Mouse (Mus musculus): ENCODE data around the gene Itsn2. TPM values are rescaled to one million over a fixed set of nuclear protein-coding genes. Genes with fewer than 3 reads are reported as not detected.
A peak's percentile ranks its signal among the peaks of the same experiment; 100 is the strongest.
"Not testable (repeated sequence)": the region's sequence is repeated elsewhere in the genome, so short reads cannot be mapped to it uniquely, and the experiment has no call there.

Itsn2 gene
- total RNA-seq, 2 experiments from 2014 or later: 78.3 to 82.6 TPM

DNA sequence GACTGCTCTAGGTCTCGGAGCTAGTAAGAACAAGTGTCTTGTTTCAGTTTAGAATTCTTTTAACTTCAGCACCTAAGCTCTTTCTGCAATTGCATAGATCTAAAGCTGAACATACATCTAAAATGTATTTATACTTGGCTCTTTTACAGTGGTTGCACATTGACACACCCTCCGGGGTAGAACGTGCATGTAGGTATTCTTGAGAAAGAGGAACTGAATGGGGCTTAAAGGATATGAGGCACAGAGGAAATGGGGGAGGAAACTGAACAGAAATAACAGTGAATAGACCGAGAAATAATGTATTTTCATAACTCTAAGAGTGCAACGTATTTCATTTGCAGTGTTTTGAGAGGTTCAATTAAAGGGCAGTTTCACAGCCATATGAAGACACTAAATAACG, 2.6 kb downstream of the Itsn2 start:
- DNase-seq (ENCODE audit: extremely low spot score in 1 of 2, low spot score in 1 of 2): no peak

DNA sequence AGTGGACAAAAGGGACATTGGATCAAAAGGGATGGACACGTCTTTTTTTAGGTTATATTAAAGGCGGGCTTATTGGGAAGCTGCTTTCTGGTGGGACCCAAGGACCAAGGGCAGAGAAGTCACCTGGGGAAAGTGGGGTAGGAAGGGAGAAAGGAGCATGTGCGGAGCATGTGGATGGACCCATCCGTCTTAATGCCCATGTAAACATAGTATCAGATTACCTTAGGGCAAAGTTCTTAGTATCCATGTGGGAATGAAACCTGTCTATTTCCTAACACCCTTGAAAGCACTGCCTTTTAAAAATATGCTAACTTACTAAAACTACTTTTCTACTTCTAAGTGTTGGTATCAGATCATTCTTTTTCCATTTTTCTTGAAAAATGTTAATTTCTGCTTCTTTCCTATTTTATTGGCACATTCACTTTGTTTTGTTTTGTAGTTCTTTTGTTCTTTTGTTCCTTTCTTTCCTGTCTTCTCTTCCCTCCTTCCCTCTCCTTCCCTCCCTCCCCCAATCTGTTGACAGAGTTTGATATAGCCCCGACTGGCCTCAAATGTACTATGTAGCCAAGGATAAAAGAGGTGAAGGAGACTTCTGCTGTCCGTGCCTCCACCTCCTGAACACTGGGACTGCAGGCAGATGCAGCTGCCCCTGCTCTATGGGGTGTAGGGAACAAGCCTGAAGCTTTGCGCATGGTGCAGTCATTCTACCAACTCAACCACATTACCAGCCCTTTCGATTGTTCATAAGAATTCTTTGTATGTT, 6.4 kb downstream of the Itsn2 start:
- DNase-seq (ENCODE audit: extremely low spot score in 1 of 2, low spot score in 1 of 2): no peak

- DNase-seq (ENCODE audit: extremely low spot score in 1 of 2, low spot score in 1 of 2): no peak
Measured at GRCm38 (mm10) chr12:4599713-4600112, 7.3 kb downstream of the Itsn2 start.

- DNase-seq (ENCODE audit: extremely low spot score in 1 of 2, low spot score in 1 of 2): no peak
Measured at GRCm38 (mm10) chr12:4606625-4607024, 14.2 kb downstream of the Itsn2 start.

- no peak for DNase-seq (ENCODE audit: extremely low spot score in 1 of 2, low spot score in 1 of 2)
Measured at GRCm38 (mm10) chr12:4614722-4615121, 22.3 kb downstream of the Itsn2 start.

- DNase-seq (ENCODE audit: extremely low spot score in 1 of 2, low spot score in 1 of 2): no peak
Measured at GRCm38 (mm10) chr12:4624201-4624600, 31.8 kb downstream of the Itsn2 start.

- DNase-seq (ENCODE audit: extremely low spot score in 1 of 2, low spot score in 1 of 2): no peak
Measured at GRCm38 (mm10) chr12:4632957-4633356, 40.5 kb downstream of the Itsn2 start.

DNA sequence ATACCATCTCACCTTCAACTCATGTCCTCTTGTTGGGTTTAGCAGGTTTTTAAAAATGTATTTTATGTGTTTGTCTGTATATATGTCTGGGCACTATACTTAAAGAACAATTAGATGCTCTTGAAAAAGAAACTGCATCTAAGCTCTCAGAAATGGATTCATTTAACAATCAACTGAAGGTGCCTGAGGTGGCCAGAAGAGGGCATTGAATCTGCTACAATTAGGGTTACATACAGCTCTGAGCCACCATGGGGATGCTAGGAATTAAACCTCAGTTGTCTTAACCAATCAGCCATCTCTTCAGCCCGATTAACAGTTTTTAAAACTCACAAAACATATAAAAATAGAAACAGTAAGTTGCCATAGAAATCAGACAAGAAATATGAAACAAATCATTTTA, 46.0 kb downstream of the Itsn2 start:
- DNase-seq (ENCODE audit: extremely low spot score in 1 of 2, low spot score in 1 of 2): no peak

DNA sequence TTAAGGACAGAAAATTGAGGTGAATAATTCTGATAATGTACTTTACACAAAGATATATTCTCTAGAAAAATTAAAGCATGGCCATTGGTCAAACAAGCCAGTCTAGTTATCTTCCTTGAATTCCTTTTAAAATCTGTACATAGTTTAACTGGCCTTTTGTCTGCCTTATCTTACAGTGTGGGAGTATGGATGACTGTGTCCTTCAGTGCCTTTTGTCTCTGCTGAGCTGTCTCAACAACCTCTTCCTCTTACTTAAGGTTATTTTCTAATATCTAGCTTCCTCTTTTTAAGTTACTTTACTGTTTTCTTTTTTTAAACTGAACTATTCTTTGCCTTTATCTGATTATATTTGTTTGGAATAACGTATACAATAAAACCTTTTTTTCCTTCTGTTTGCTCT, 48.3 kb downstream of the Itsn2 start:
- DNase-seq (ENCODE audit: extremely low spot score in 1 of 2, low spot score in 1 of 2): no peak

DNA sequence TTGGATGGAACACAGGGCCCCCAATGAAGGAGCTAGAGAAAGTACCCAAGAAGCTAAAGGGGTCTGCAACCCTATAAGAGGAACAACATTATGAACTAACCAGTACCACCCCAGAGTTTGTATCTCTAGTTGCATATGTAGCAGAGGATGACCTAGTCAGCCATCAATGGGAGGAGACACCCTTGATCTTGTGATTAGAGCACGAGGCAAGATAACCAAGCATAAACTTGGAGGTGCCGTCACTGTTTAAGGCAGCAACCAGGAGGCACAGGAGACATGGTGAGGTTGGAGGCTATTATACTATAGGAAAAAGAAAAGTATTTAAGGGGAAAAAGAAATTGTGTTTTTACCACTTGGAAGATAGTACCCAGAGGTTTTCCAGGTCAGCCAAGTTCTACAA, 64.4 kb downstream of the Itsn2 start:
- DNase-seq (ENCODE audit: extremely low spot score in 1 of 2, low spot score in 1 of 2): no peak

GRCm38 (mm10) chr12:4664929-4665674, 72.7 kb downstream of the Itsn2 start:
- no peak for DNase-seq (ENCODE audit: extremely low spot score in 1 of 2, low spot score in 1 of 2)

GRCm38 (mm10) chr12:4665675-4666037, 73.2 kb downstream of the Itsn2 start:
- DNase-seq (ENCODE audit: extremely low spot score in 1 of 2, low spot score in 1 of 2): no peak

DNA sequence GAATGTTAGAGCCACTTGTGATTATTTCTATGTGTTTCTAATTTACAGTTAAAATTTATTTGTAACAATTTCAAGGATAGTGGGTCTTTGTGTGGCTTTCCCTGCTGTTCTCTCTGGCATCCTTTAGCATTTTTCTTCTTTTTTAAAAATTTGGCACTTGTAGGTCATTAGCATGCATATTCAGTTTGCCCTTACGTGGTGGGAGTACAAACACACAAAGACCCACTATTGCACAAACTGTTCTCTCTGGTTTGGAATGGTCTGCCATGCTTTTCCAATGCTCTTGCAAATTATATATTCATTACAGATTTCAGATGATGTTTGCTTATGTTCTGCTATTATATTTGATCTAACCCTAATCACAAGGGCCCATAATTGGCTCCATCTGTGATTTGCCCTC, 83.9 kb downstream of the Itsn2 start:
- DNase-seq (ENCODE audit: extremely low spot score in 1 of 2, low spot score in 1 of 2): no peak

- DNase-seq (ENCODE audit: extremely low spot score in 1 of 2, low spot score in 1 of 2): peak; percentile 22 to 25
Measured at GRCm38 (mm10) chr12:4679971-4680370, 87.5 kb downstream of the Itsn2 start.

GRCm38 (mm10) chr12:4685441-4685840, 93.0 kb downstream of the Itsn2 start:
- peak; percentile 2 to 3 for DNase-seq (ENCODE audit: extremely low spot score in 1 of 2, low spot score in 1 of 2)

DNA sequence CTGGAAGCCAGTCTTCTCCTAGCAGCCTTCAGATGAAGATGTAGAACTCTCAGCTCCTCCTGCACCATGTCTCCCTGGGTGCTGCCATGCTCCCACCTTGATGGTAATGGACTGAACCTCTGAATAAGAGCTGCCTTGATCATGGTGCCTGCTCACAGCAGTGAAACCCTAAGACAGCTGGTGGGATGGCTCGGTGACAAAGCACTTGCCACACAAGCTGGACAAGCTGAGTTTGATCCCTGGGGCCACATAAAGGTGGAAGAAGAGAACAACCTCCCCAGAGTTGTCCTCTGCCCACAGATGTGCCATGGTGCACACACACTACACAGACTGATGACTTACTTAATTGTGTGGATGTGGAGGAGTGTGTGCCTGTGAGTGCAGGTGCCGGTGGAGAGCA, 95.9 kb downstream of the Itsn2 start:
- DNase-seq (ENCODE audit: extremely low spot score in 1 of 2, low spot score in 1 of 2): peak in 1 of 2 experiments; percentile 1

GRCm38 (mm10) chr12:4689341-4689740, 96.9 kb downstream of the Itsn2 start:
- peak in 1 of 2 experiments; percentile 4 for DNase-seq (ENCODE audit: extremely low spot score in 1 of 2, low spot score in 1 of 2)

GRCm38 (mm10) chr12:4691193-4691592, 98.8 kb downstream of the Itsn2 start:
- DNase-seq (ENCODE audit: extremely low spot score in 1 of 2, low spot score in 1 of 2): peak in 1 of 2 experiments; percentile 6

- DNase-seq (ENCODE audit: extremely low spot score in 1 of 2, low spot score in 1 of 2): no peak
Measured at GRCm38 (mm10) chr12:4694534-4694933, 102.1 kb downstream of the Itsn2 start.

DNA sequence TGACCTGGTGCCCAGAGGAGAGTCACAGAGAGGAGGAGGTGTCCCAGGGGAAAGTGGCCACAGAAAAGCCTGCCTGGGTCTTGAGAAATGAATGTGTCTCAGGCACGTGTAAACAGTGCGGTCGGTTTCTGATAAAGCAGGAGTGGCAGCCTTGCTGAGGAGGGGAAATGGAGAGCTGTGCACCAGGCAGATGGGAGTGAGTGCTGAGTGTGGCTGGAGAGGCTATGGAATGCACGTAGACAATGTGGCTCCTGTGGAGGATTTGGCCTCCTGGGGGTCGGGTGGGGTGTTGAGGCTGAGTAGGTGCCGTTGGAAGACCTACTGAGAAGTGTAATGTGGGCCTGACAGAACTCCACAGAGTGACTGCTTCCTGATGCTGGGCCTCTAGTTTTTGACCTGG, 113.2 kb downstream of the Itsn2 start:
- DNase-seq (ENCODE audit: extremely low spot score in 1 of 2, low spot score in 1 of 2): not testable (repeated sequence)

DNA sequence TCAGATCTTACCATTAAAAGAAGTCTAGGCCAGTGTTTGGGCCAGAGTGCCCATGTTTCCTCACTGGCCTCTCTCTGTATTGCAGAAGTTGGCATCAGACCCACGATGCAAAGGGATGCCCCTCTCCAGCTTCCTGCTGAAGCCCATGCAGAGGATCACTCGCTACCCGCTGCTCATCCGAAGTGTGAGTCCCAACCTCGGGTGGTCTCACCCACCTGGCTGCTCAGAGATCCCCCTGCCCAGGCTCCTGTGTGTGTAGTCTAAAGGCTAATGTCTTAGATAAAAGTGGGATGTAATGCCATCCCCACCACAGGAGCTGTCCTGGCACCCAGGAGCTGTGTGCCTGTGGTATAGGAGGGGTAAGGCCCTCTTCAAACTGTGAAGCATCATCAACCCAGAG, 113.7 kb downstream of the Itsn2 start:
- DNase-seq (ENCODE audit: extremely low spot score in 1 of 2, low spot score in 1 of 2): no peak

GRCm38 (mm10) chr12:4706901-4707300, 114.5 kb downstream of the Itsn2 start:
- DNase-seq (ENCODE audit: extremely low spot score in 1 of 2, low spot score in 1 of 2): no peak

Data from layer of hippocampus, postnatal 25 days (tissue).